11 mouse cellular contexts compared by ENCODE assay signal in genomic region chr4:125544947-125545767, GRCm38 (mm10). TPM values are rescaled to one million over a fixed set of nuclear protein-coding genes. Genes with fewer than 3 reads are reported as not detected.
DNase-seq lines count a peak whose midpoint lies in the region; ATAC-seq lines count a peak whose summit lies in the region.
"Had no signal": no experiment of that assay in that cellular context is flagged by ENCODE, and none has a peak within 500 bp of the region (broad histone marks: within the 10 kb centered on the region; RNA-seq: fewer than 3 reads in every experiment).

No protein-coding gene starts in this region.

- no peak overlapping the region for H3K9ac ChIP-seq in embryonic facial prominence, embryonic 14.5 days (ENCODE audit: low read depth, low read length)
- no peak overlapping the region; the same call in 1 of the 2 replicates for H3K9ac ChIP-seq in hindbrain, embryonic 14.5 days
- no peak overlapping the region for H3K9ac ChIP-seq in neural tube, embryonic 11.5 days (ENCODE audit: low read length)
- H3K9ac ChIP-seq: liver, embryonic 14.5 days had no signal

- no peak overlapping the region for H3K4me3 ChIP-seq in embryonic facial prominence, embryonic 14.5 days (ENCODE audit: low read depth, low read length)
- H3K4me3 ChIP-seq in hindbrain, embryonic 14.5 days (replicated peaks; ENCODE audit: low read length), result no peak overlapping the region
- H3K4me3 ChIP-seq in neural tube, embryonic 11.5 days (ENCODE audit: low read depth, low read length), result no peak overlapping the region
- H3K4me3 ChIP-seq: left cerebral cortex, adult 2 months had no signal

- peak; percentile 68 for DNase-seq in R1 (ENCODE audit: low read depth, low spot score)
- peak; percentile 58 for DNase-seq in embryonic facial prominence, embryonic 14.5 days (ENCODE audit: low spot score)
- peak; percentile 62 for DNase-seq in hindbrain, embryonic 14.5 days (ENCODE audit: low spot score)
- peak; percentile 68 for DNase-seq in neural tube, embryonic 11.5 days (ENCODE audit: low spot score)
- DNase-seq in natural killer cell, adult 2 months (ENCODE audit: low spot score in 2 of 2), result no peak
- DNase-seq in urinary bladder, postnatal 36 days (ENCODE audit: low spot score in 2 of 2), result no peak
- no peak for DNase-seq in thymus, postnatal 10 days (ENCODE audit: low spot score in 2 of 2)
- no peak for DNase-seq in MN1 (ENCODE audit: low spot score)
- DNase-seq: kidney, postnatal 10 days had no signal

- no peaks in the 10 kb centered on the region for H3K9me3 ChIP-seq in embryonic facial prominence, embryonic 14.5 days (ENCODE audit: control insufficient read depth, low read length)
- no peaks in the 10 kb centered on the region for H3K9me3 ChIP-seq in hindbrain, embryonic 14.5 days (ENCODE audit: control insufficient read depth, low read length)
- H3K9me3 ChIP-seq in neural tube, embryonic 11.5 days (ENCODE audit: control insufficient read depth, low read length), result no peaks in the 10 kb centered on the region

- H3K4me1 ChIP-seq in embryonic facial prominence, embryonic 14.5 days (ENCODE audit: control insufficient read depth, insufficient read depth, low read length), result no peaks in the 10 kb centered on the region
- H3K4me1 ChIP-seq in hindbrain, embryonic 14.5 days (replicated peaks; ENCODE audit: control insufficient read depth, insufficient read depth, low read length), result peaks cover 18% of the 10 kb centered on the region
- H3K4me1 ChIP-seq in neural tube, embryonic 11.5 days (ENCODE audit: control insufficient read depth, insufficient read depth, low read length), result no peaks in the 10 kb centered on the region

- no peak overlapping the region for H3K27ac ChIP-seq in embryonic facial prominence, embryonic 14.5 days (replicated peaks; ENCODE audit: low read depth, low read length)
- peak overlapping the region; percentile 85 for H3K27ac ChIP-seq in hindbrain, embryonic 14.5 days
- 0 out of 2 replicates have a peak overlapping the region, but pooled peaks have one; percentile 46 for H3K27ac ChIP-seq in neural tube, embryonic 11.5 days (ENCODE audit: low read depth, low read length)
- H3K27ac ChIP-seq: left cerebral cortex, adult 2 months; liver, embryonic 14.5 days had no signal

- 38% methylated on average over 18 of the region's 18 CpGs for WGBS in embryonic facial prominence, embryonic 14.5 days
- WGBS in hindbrain, embryonic 14.5 days, result 11% methylated on average over 18 of the region's 18 CpGs
- 18% methylated on average over 18 of the region's 18 CpGs for WGBS in neural tube, embryonic 11.5 days

- 0 out of 2 replicates have a peak, but pooled peaks cover 5% of the 10 kb centered on the region for H3K27me3 ChIP-seq in embryonic facial prominence, embryonic 14.5 days (replicated peaks; ENCODE audit: control insufficient read depth, insufficient read depth, low read length)
- no peaks in the 10 kb centered on the region for H3K27me3 ChIP-seq in hindbrain, embryonic 14.5 days (ENCODE audit: control insufficient read depth, insufficient read depth, low read length)
- H3K27me3 ChIP-seq in neural tube, embryonic 11.5 days (ENCODE audit: control insufficient read depth, insufficient read depth, low read length), result peaks cover 7% of the 10 kb centered on the region

- peak; percentile 41; the same call in 1 of the 2 replicates for ATAC-seq in embryonic facial prominence, embryonic 14.5 days (ENCODE audit: low read depth)
- ATAC-seq in hindbrain, embryonic 14.5 days (ENCODE audit: low FRiP score), result peak; percentile 81
- peak; percentile 88 for ATAC-seq in neural tube, embryonic 11.5 days (ENCODE audit: insufficient read depth, low FRiP score, low TSS enrichment)

- no peak overlapping the region for H3K4me2 ChIP-seq in embryonic facial prominence, embryonic 14.5 days (ENCODE audit: low read depth, low read length)
- H3K4me2 ChIP-seq in hindbrain, embryonic 14.5 days (replicated peaks), result peak overlapping the region; percentile 26
- H3K4me2 ChIP-seq in neural tube, embryonic 11.5 days (ENCODE audit: low read depth), result no peak overlapping the region

- no peaks in the 10 kb centered on the region for H3K36me3 ChIP-seq in embryonic facial prominence, embryonic 14.5 days (ENCODE audit: control insufficient read depth, insufficient read depth, low read length)
- no peaks in the 10 kb centered on the region for H3K36me3 ChIP-seq in hindbrain, embryonic 14.5 days (replicated peaks; ENCODE audit: control insufficient read depth, insufficient read depth)
- H3K36me3 ChIP-seq in neural tube, embryonic 11.5 days (ENCODE audit: control insufficient read depth, insufficient read depth, low read length), result no peaks in the 10 kb centered on the region

RNA-seq across cellular contexts. Expression of gene Grik3, which starts 54.7 kb away (rescaled TPM):
- 0.39 and 0.59 TPM in 2 replicates for polyA plus RNA-seq in embryonic facial prominence, embryonic 14.5 days (2014; fragmentation: Nextera tagmentation; extraction: Ambion mirVana)
- 5.9 and 6.0 TPM in 2 replicates for polyA plus RNA-seq in hindbrain, embryonic 14.5 days (2014; fragmentation: Nextera tagmentation; extraction: Ambion mirVana)
- 1.3 and 1.4 TPM in 2 replicates for polyA plus RNA-seq in neural tube, embryonic 11.5 days (2014; fragmentation: Nextera tagmentation; extraction: Ambion mirVana)

Comparison
In these comparisons a context has a peak if more than half of its experiments do, and no peak if none do; other contexts are left out.
1. DNase-seq: peak in R1 (single experiment), embryonic facial prominence, embryonic 14.5 days (single experiment), hindbrain, embryonic 14.5 days (single experiment) and neural tube, embryonic 11.5 days (single experiment); none in natural killer cell, adult 2 months (0 of 2), urinary bladder, postnatal 36 days (0 of 2), thymus, postnatal 10 days (0 of 2) and MN1 (single experiment).
2. Peak in every context shown above with its lines, with median percentiles within 50 percentile points of each other: ATAC-seq.